Mouse (Mus musculus): ENCODE measurements around the gene Aloxe3. TPM values are rescaled to one million over a fixed set of nuclear protein-coding genes. Genes with fewer than 3 reads are reported as not detected.

The Aloxe3 gene
- polyA plus RNA-seq, 1 experiment from 2014 or later = 0.37 TPM

- peak overlapping the region; percentile 74 for H3K9ac ChIP-seq (ENCODE audit: low read depth, low read length)
- under 1% methylated on average over 29 of the region's 29 CpGs for WGBS (ENCODE audit: insufficient replicate concordance)
- H3K27ac ChIP-seq (ENCODE audit: low read depth, low read length) = peak overlapping the region; percentile 85
- H3K36me3 ChIP-seq (ENCODE audit: control insufficient read depth, insufficient read depth, low read length) = no peaks in the 10 kb centered on the region
- H3K4me1 ChIP-seq (ENCODE audit: control insufficient read depth, insufficient read depth, low read length) = peaks cover 36% of the 10 kb centered on the region
- ATAC-seq (replicated peaks; ENCODE audit: insufficient number of reproducible peaks, low FRiP score, low TSS enrichment) = no peak; the same call in 1 of the 2 replicates
- H3K9me3 ChIP-seq (replicated peaks; ENCODE audit: control insufficient read depth, low read length) = no peaks in the 10 kb centered on the region
- peak overlapping the region; percentile 82 for H3K4me2 ChIP-seq
- peaks cover 6% of the 10 kb centered on the region; the same call in 1 of the 2 replicates for H3K27me3 ChIP-seq (ENCODE audit: control insufficient read depth, insufficient read depth, low read length)
- H3K4me3 ChIP-seq (ENCODE audit: low read depth, low read length) = peak overlapping the region; percentile 78
These were observed 2.5 kb upstream of the Aloxe3 start for GRCm38 (mm10) chr11:69123056-69123692.

- Histone ChIP-seq H3K27me3 (ENCODE audit: control insufficient read depth, insufficient read depth, low read length) (peaks cover 6% of the 10 kb centered on the region; the same call in 1 of the 2 replicates), H3K27ac (ENCODE audit: low read depth, low read length) (peak overlapping the region; percentile 62), H3K36me3 (ENCODE audit: control insufficient read depth, insufficient read depth, low read length) (no peaks in the 10 kb centered on the region), H3K4me2 (peak overlapping the region; percentile 82), H3K9ac (ENCODE audit: low read depth, low read length) (peak overlapping the region; percentile 59), H3K4me1 (ENCODE audit: control insufficient read depth, insufficient read depth, low read length) (peaks cover 34% of the 10 kb centered on the region), H3K9me3 (replicated peaks; ENCODE audit: control insufficient read depth, low read length) (no peaks in the 10 kb centered on the region), H3K4me3 (ENCODE audit: low read depth, low read length) (peak overlapping the region; percentile 78)
- peak; percentile 69 for ATAC-seq (replicated peaks; ENCODE audit: insufficient number of reproducible peaks, low FRiP score, low TSS enrichment)
- WGBS (ENCODE audit: insufficient replicate concordance) = under 1% methylated on average over 31 of the region's 31 CpGs
These were observed 1.8 kb upstream of the Aloxe3 start for GRCm38 (mm10) chr11:69123693-69124497.

- ATAC-seq (replicated peaks; ENCODE audit: insufficient number of reproducible peaks, low FRiP score, low TSS enrichment) = peak; percentile 57; the same call in 1 of the 2 replicates
- Histone ChIP-seq H3K4me2 (peak overlapping the region; percentile 82), H3K9ac (ENCODE audit: low read depth, low read length) (no peak overlapping the region), H3K9me3 (replicated peaks; ENCODE audit: control insufficient read depth, low read length) (no peaks in the 10 kb centered on the region), H3K27me3 (ENCODE audit: control insufficient read depth, insufficient read depth, low read length) (peaks cover 6% of the 10 kb centered on the region; the same call in 1 of the 2 replicates), H3K27ac (ENCODE audit: low read depth, low read length) (no peak overlapping the region), H3K36me3 (ENCODE audit: control insufficient read depth, insufficient read depth, low read length) (no peaks in the 10 kb centered on the region), H3K4me1 (ENCODE audit: control insufficient read depth, insufficient read depth, low read length) (peaks cover 28% of the 10 kb centered on the region), H3K4me3 (ENCODE audit: low read depth, low read length) (peak overlapping the region; percentile 78)
- WGBS (ENCODE audit: insufficient replicate concordance) = 2% methylated on average over 3 of the region's 3 CpGs
These were observed 1.2 kb upstream of the Aloxe3 start for GRCm38 (mm10) chr11:69124498-69124847.

GRCm38 (mm10) chr11:69125041-69125851, 450 bp upstream of the Aloxe3 start:
- Histone ChIP-seq H3K4me3 (ENCODE audit: low read depth, low read length) (peak overlapping the region; percentile 60), H3K27ac (ENCODE audit: low read depth, low read length) (peak overlapping the region; percentile 18; the same call in 1 of the 2 replicates), H3K4me2 (peak overlapping the region; percentile 91), H3K4me1 (ENCODE audit: control insufficient read depth, insufficient read depth, low read length) (peaks cover 21% of the 10 kb centered on the region), H3K9ac (ENCODE audit: low read depth, low read length) (peak overlapping the region; percentile 39), H3K27me3 (ENCODE audit: control insufficient read depth, insufficient read depth, low read length) (peaks cover 6% of the 10 kb centered on the region; the same call in 1 of the 2 replicates), H3K9me3 (replicated peaks; ENCODE audit: control insufficient read depth, low read length) (no peaks in the 10 kb centered on the region), H3K36me3 (ENCODE audit: control insufficient read depth, insufficient read depth, low read length) (no peaks in the 10 kb centered on the region)
- ATAC-seq (replicated peaks; ENCODE audit: insufficient number of reproducible peaks, low FRiP score, low TSS enrichment) = no peak
- under 1% methylated on average over 24 of the region's 24 CpGs for WGBS (ENCODE audit: insufficient replicate concordance)

- Histone ChIP-seq H3K9me3 (replicated peaks; ENCODE audit: control insufficient read depth, low read length) (no peaks in the 10 kb centered on the region), H3K9ac (ENCODE audit: low read depth, low read length) (peak overlapping the region; percentile 39), H3K27ac (ENCODE audit: low read depth, low read length) (no peak overlapping the region), H3K36me3 (ENCODE audit: control insufficient read depth, insufficient read depth, low read length) (no peaks in the 10 kb centered on the region), H3K4me1 (ENCODE audit: control insufficient read depth, insufficient read depth, low read length) (peaks cover 16% of the 10 kb centered on the region), H3K4me3 (ENCODE audit: low read depth, low read length) (peak overlapping the region; percentile 60), H3K4me2 (peak overlapping the region; percentile 91), H3K27me3 (ENCODE audit: control insufficient read depth, insufficient read depth, low read length) (peaks cover 6% of the 10 kb centered on the region; the same call in 1 of the 2 replicates)
- no peak for ATAC-seq (replicated peaks; ENCODE audit: insufficient number of reproducible peaks, low FRiP score, low TSS enrichment)
- WGBS (ENCODE audit: insufficient replicate concordance) = 15% methylated on average over 20 of the region's 20 CpGs
These were observed 416 bp downstream of the Aloxe3 start for GRCm38 (mm10) chr11:69125919-69126705.

GRCm38 (mm10) chr11:69126706-69127095, 1.0 kb downstream of the Aloxe3 start:
- Histone ChIP-seq H3K4me2 (peak overlapping the region; percentile 91), H3K27ac (ENCODE audit: low read depth, low read length) (no peak overlapping the region), H3K36me3 (ENCODE audit: control insufficient read depth, insufficient read depth, low read length) (no peaks in the 10 kb centered on the region), H3K4me3 (ENCODE audit: low read depth, low read length) (peak overlapping the region; percentile 60), H3K9ac (ENCODE audit: low read depth, low read length) (no peak overlapping the region), H3K4me1 (ENCODE audit: control insufficient read depth, insufficient read depth, low read length) (peaks cover 16% of the 10 kb centered on the region), H3K9me3 (replicated peaks; ENCODE audit: control insufficient read depth, low read length) (no peaks in the 10 kb centered on the region), H3K27me3 (ENCODE audit: control insufficient read depth, insufficient read depth, low read length) (peaks cover 6% of the 10 kb centered on the region; the same call in 1 of the 2 replicates)
- WGBS (ENCODE audit: insufficient replicate concordance) = 48% methylated on average over 2 of the region's 2 CpGs
- ATAC-seq (replicated peaks; ENCODE audit: insufficient number of reproducible peaks, low FRiP score, low TSS enrichment) = no peak

- Histone ChIP-seq H3K27me3 (ENCODE audit: control insufficient read depth, insufficient read depth, low read length) (peaks cover 15% of the 10 kb centered on the region), H3K4me2 (no peak overlapping the region), H3K4me1 (ENCODE audit: control insufficient read depth, insufficient read depth, low read length) (peaks cover 16% of the 10 kb centered on the region), H3K9ac (ENCODE audit: low read depth, low read length) (no peak overlapping the region), H3K4me3 (ENCODE audit: low read depth, low read length) (no peak overlapping the region), H3K9me3 (replicated peaks; ENCODE audit: control insufficient read depth, low read length) (no peaks in the 10 kb centered on the region), H3K36me3 (ENCODE audit: control insufficient read depth, insufficient read depth, low read length) (no peaks in the 10 kb centered on the region), H3K27ac (ENCODE audit: low read depth, low read length) (no peak overlapping the region)
- WGBS (ENCODE audit: insufficient replicate concordance) = 58% methylated on average over 8 of the region's 8 CpGs
- no peak for ATAC-seq (replicated peaks; ENCODE audit: insufficient number of reproducible peaks, low FRiP score, low TSS enrichment)
These were observed 2.9 kb downstream of the Aloxe3 start for GRCm38 (mm10) chr11:69128426-69129122.

Measured in heart, embryonic 11.5 days (tissue).